Mouse (Mus musculus) forebrain, embryonic 12.5 days (tissue): ENCODE results near the gene Ccdc12. TPM values are rescaled to one million over a fixed set of nuclear protein-coding genes. Genes with fewer than 3 reads are reported as not detected.

Source experiments
- ATAC-seq: fragments of 200-750 bp; cut with Nextera tagmentation; 2 replicates; pipeline ENCODE4 v1.8.0; 2017; ENCODE audit warnings: moderate TSS enrichment; ENCODE audit not compliant: low FRiP score
- H3K27ac ChIP-seq: fragments of 300-500 bp; sonication (generic); 2 replicates; pipeline ENCODE4 v1.5.1; 2016; ENCODE audit warnings: mild to moderate bottlenecking
- H3K27me3 ChIP-seq: fragments of 300-500 bp; sonication (generic); 2 replicates; pipeline ENCODE4 v1.6.1; 2016; ENCODE audit warnings: mild to moderate bottlenecking
- H3K36me3 ChIP-seq: fragments of 300-500 bp; sonication (generic); replicated peaks from 2 replicates; pipeline ENCODE4 v1.6.1; 2016; ENCODE audit warnings: mild to moderate bottlenecking
- H3K4me1 ChIP-seq: fragments of 300-500 bp; sonication (generic); 2 replicates; pipeline ENCODE4 v1.6.1; 2016
- H3K4me2 ChIP-seq: fragments of 300-500 bp; sonication (generic); 2 replicates; pipeline ENCODE4 v1.6.1; 2016; ENCODE audit warnings: mild to moderate bottlenecking, moderate library complexity
- H3K4me3 ChIP-seq: fragments of 300-500 bp; sonication (generic); replicated peaks from 2 replicates; pipeline ENCODE4 v1.5.1; 2016; ENCODE audit warnings: mild to moderate bottlenecking
- H3K9ac ChIP-seq: fragments of 300-500 bp; sonication (generic); 2 replicates; pipeline ENCODE4 v1.6.1; 2016; ENCODE audit warnings: mild to moderate bottlenecking
- H3K9me3 ChIP-seq: fragments of 300-500 bp; sonication (generic); 2 replicates; pipeline ENCODE4 v1.6.1; 2016
- WGBS: fragments of 180-500 bp; shearing (Covaris S2); methylation state at CpG from one replicate; pipeline ENCODE4 v1.1.7; 2016; 5-methylcytosine and 5-hydroxymethylcytosine counted together
- polyA plus RNA-seq: library from polyadenylated mRNA; unstranded; fragments of >200 nt; fragmentation: Nextera tagmentation; extraction: Ambion mirVana; gene quantifications from 2 replicates; pipeline ENCODE4 v1.2.1, GENCODE M21; 2016

Gene Ccdc12
- polyA plus RNA-seq, 1 experiment from 2014 or later: 143 TPM

DNA sequence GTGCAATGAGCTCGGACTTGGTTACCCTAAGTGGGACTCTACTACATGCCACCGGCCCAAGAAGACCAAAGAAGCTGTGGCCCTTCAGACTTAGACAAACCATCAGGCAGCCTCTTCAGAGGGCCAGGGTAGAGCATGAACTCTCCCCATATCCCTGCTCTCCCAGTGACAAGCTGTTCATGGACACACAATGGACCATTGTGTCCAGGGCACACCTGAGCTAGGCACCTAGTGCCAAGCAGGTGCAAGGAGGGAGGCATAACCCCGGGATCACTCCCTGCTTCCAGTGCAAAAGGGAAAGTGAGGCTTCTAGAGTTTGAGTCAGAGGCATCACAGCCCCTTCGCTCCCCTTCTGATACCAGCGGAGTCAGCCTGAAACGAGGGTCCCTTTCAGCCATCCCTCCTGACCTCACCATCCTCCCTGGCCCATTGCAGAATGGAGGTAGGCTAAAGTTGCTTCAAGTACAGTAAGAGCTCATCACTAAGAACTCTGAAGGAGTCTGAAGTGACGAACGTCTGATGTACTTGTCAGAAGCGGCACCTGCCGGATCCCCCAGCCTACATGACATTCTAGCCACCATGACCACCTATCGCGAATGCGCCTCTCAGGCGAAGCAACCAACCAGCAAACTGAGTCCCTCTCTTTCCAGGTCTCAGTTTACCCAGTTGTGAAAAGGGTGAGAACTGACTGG is 3.2 kb upstream of the Ccdc12 start:
- Histone ChIP-seq H3K9me3 (no peaks in the 10 kb centered on the region), H3K9ac (peak overlapping the region; percentile 68), H3K27ac (no peak overlapping the region), H3K4me3 (peak overlapping the region; percentile 71), H3K36me3 (no peaks in the 10 kb centered on the region), H3K4me2 (peak overlapping the region; percentile 98), H3K27me3 (peaks cover 30% of the 10 kb centered on the region), H3K4me1 (peaks cover 56% of the 10 kb centered on the region)
- ATAC-seq: no peak
- WGBS: 20% methylated on average over 14 of the region's 14 CpGs

DNA sequence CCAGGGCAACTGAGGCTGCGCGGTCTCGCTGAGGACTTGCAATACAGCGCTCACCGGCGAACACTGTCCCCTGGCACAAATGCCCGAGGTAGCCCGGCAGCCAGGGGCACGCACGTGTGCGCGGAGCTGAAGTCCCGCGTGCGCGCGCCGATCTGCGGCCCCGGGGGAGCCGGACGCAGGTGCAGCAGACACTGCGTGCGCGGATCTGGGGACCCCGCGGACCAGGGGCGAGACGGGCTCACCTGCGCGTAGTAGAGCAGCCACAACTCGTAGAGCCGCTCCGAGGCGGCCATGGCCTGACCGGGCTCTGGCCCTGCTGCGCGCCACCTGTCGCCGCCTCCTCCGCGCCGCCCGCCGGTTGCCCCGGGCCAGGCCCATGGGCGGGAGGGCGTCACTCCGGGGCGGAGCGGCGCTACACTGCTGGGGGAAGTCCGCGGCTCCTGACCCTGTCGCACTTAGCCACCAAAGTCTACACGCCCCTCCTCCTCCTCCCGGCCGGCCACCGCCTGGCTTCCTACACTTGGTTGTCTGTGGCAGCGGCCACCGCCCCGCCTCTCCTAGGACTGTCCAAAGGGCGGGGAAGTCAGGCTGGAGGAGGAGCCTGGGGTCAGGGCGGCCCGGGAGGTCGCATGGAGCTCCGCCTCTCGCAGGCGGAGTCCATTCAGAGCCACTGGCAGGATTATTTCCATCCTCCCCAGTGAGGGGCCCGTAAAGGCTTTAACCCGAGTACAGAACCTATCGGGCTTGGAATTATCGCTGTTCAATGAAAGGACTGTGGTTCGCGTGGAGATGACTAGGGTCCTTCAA is 2.4 kb upstream of the Ccdc12 start, which contains the start of gene Nbeal2:
TSS of gene Nbeal2 (minus strand) at position 507 of the 807 bp plus-strand sequence.
- H3K9ac ChIP-seq: peak within 1 kb of the TSS; percentile 68
- WGBS: under 1% methylated on average over 73 of the region's 75 CpGs
- H3K9me3 ChIP-seq: no peaks in the 10 kb centered on the region
- peak within 1 kb of the TSS; percentile 71 for H3K4me3 ChIP-seq
- peak within 1 kb of the TSS; percentile 63 for H3K27ac ChIP-seq
- H3K4me2 ChIP-seq: peak within 1 kb of the TSS; percentile 98
- peak; percentile 56 for ATAC-seq
- no peaks in the 10 kb centered on the region for H3K36me3 ChIP-seq
- peaks cover 56% of the 10 kb centered on the region for H3K4me1 ChIP-seq
- peaks cover 30% of the 10 kb centered on the region for H3K27me3 ChIP-seq

- Histone ChIP-seq H3K4me3 (peak overlapping the region; percentile 71; the same call in 1 of the 2 replicates), H3K9me3 (no peaks in the 10 kb centered on the region), H3K27ac (peak overlapping the region; percentile 15; the same call in 1 of the 2 replicates), H3K4me1 (peaks cover 48% of the 10 kb centered on the region), H3K9ac (no peak overlapping the region), H3K4me2 (peak overlapping the region; percentile 98), H3K27me3 (peaks cover 30% of the 10 kb centered on the region), H3K36me3 (0 out of 2 replicates have a peak, but pooled peaks cover 5% of the 10 kb centered on the region)
- ATAC-seq: no peak
- WGBS: 82% methylated on average over 19 of the region's 19 CpGs
These were observed 1.3 kb upstream of the Ccdc12 start for GRCm38 (mm10) chr9:110654726-110655650.

- Histone ChIP-seq H3K9ac (peak overlapping the region; percentile 79; the same call in 1 of the 2 replicates), H3K27ac (peak overlapping the region; percentile 91), H3K4me3 (peak overlapping the region; percentile 64), H3K4me1 (peaks cover 42% of the 10 kb centered on the region), H3K4me2 (peak overlapping the region; percentile 73), H3K27me3 (peaks cover 30% of the 10 kb centered on the region), H3K36me3 (0 out of 2 replicates have a peak, but pooled peaks cover 5% of the 10 kb centered on the region), H3K9me3 (no peaks in the 10 kb centered on the region)
- 84% methylated on average over 10 of the region's 10 CpGs for WGBS
- ATAC-seq: no peak
These were observed 674 bp upstream of the Ccdc12 start for GRCm38 (mm10) chr9:110655651-110656007.

- peak overlapping the region; percentile 73 for H3K4me2 ChIP-seq
- H3K27me3 ChIP-seq: peaks cover 13% of the 10 kb centered on the region
- H3K9ac ChIP-seq: peak overlapping the region; percentile 79; the same call in 1 of the 2 replicates
- peak overlapping the region; percentile 64 for H3K4me3 ChIP-seq
- 0 out of 2 replicates have a peak, but pooled peaks cover 5% of the 10 kb centered on the region for H3K36me3 ChIP-seq
- peaks cover 42% of the 10 kb centered on the region for H3K4me1 ChIP-seq
- no peak overlapping the region for H3K27ac ChIP-seq
- WGBS: 83% methylated on average over 13 of the region's 13 CpGs
- no peak for ATAC-seq
- H3K9me3 ChIP-seq: no peaks in the 10 kb centered on the region
These were observed 1.3 kb downstream of the Ccdc12 start for GRCm38 (mm10) chr9:110657474-110658078.

DNA sequence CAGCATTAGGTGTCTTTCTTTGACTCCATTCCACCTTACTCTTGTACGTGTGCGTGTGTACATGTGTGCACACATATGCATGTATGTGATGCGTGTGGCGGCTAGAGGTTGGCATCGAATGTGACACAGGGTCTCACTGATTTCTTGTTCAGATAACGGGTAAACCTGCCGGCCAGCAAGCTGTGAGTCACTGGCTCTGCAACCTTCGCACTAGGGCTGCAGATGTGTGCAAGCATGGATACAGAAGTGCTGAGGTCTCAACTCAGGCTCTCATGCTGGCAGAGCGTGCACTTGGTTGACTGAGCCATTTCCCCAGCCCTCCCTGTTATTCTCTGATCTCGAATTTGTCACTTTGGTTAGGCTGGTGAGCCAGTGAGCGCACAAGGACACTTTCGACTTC is 3.2 kb downstream of the Ccdc12 start:
- Histone ChIP-seq H3K27me3 (no peaks in the 10 kb centered on the region), H3K9me3 (no peaks in the 10 kb centered on the region), H3K27ac (no peak overlapping the region), H3K4me2 (no peak overlapping the region), H3K4me1 (peaks cover 26% of the 10 kb centered on the region), H3K4me3 (no peak overlapping the region), H3K9ac (no peak overlapping the region), H3K36me3 (0 out of 2 replicates have a peak, but pooled peaks cover 5% of the 10 kb centered on the region)
- no peak for ATAC-seq
- WGBS: 94% methylated on average over 12 of the region's 12 CpGs

DNA sequence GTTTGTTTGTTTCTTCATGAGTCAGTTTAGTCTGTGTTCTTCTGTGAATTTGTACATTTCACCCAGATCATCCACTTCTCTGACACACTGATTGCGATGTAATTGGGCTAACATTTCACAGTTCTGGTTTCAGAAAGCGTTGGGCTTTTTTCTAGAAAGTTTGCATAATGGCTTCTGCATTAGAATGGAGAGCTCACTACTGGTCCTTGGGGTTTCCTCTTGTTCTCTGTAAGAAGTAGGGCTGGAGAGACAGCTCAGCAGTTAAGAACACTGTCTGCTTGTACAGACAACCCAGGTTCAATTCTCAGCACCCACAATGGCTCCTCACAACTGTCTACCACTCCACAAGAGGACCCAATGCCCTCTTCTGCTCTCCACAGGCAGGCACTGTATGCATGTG is 3.9 kb downstream of the Ccdc12 start:
- WGBS: 85% methylated on average over 2 of the region's 2 CpGs
- H3K9me3 ChIP-seq: no peaks in the 10 kb centered on the region
- H3K4me3 ChIP-seq: no peak overlapping the region
- H3K9ac ChIP-seq: no peak overlapping the region
- no peak for ATAC-seq
- H3K27me3 ChIP-seq: no peaks in the 10 kb centered on the region
- H3K4me2 ChIP-seq: no peak overlapping the region
- no peak overlapping the region for H3K27ac ChIP-seq
- 0 out of 2 replicates have a peak, but pooled peaks cover 5% of the 10 kb centered on the region for H3K36me3 ChIP-seq
- peaks cover 19% of the 10 kb centered on the region for H3K4me1 ChIP-seq

DNA sequence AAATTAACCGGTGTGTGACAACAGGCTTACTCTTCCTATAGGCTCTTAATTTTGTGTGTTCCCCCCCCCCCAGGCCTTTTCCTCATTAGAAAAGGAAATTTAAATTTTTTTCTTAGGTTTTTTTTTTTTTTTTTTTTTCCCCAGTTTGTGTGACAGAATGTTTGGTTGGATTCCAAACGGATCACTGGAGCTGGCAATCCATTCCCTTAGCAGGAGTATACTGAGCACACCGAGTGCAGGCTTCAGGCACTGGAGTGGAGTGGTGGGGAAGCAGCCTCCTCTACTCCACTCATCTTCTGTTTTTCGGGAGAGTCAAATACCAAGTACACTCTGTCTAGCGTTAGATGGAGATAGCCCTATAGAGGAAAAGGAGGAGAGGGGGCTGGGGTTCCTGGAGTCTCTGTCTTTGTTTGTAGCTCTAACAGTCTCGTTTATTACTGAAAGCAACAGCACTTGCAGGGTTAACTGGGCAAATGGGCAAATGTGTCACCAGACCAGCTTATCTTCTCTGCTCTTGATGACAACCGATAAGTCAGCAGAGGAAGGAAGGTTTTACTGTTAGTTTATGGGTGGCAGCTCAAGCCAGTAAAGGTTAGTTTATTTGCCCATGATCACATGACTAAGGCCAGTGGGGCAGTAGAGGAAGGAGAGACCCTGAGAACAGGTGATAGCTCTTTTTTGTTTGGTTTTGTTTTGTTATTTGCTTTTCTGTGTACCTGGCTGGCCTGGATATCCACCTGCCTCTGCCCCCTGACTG is 4.7 kb downstream of the Ccdc12 start:
- no peak overlapping the region for H3K4me3 ChIP-seq
- H3K4me1 ChIP-seq: peaks cover 16% of the 10 kb centered on the region
- H3K9ac ChIP-seq: no peak overlapping the region
- H3K27ac ChIP-seq: no peak overlapping the region
- no peaks in the 10 kb centered on the region for H3K27me3 ChIP-seq
- 88% methylated on average over 7 of the region's 7 CpGs for WGBS
- no peak overlapping the region for H3K4me2 ChIP-seq
- 0 out of 2 replicates have a peak, but pooled peaks cover 5% of the 10 kb centered on the region for H3K36me3 ChIP-seq
- H3K9me3 ChIP-seq: no peaks in the 10 kb centered on the region
- ATAC-seq: no peak

GRCm38 (mm10) chr9:110662844-110663243 is 6.5 kb downstream of the Ccdc12 start:
- Histone ChIP-seq H3K27me3 (no peaks in the 10 kb centered on the region), H3K9ac (no peak overlapping the region), H3K9me3 (no peaks in the 10 kb centered on the region), H3K27ac (no peak overlapping the region), H3K4me3 (no peak overlapping the region), H3K4me2 (no peak overlapping the region), H3K4me1 (peaks cover 20% of the 10 kb centered on the region), H3K36me3 (0 out of 2 replicates have a peak, but pooled peaks cover 5% of the 10 kb centered on the region)
- WGBS: 90% methylated on average over 1 of the region's 1 CpGs
- no peak for ATAC-seq

GRCm38 (mm10) chr9:110665912-110666311 is 9.6 kb downstream of the Ccdc12 start:
- Histone ChIP-seq H3K9ac (no peak overlapping the region), H3K4me2 (no peak overlapping the region), H3K4me1 (peaks cover 18% of the 10 kb centered on the region), H3K9me3 (no peaks in the 10 kb centered on the region), H3K27ac (peak overlapping the region; percentile 62; the same call in 1 of the 2 replicates), H3K36me3 (no peaks in the 10 kb centered on the region), H3K27me3 (no peaks in the 10 kb centered on the region), H3K4me3 (no peak overlapping the region)
- ATAC-seq: 0 out of 2 replicates have a peak, but pooled peaks have one; percentile 36
- 19% methylated on average over 4 of the region's 4 CpGs for WGBS

- Histone ChIP-seq H3K4me2 (no peak overlapping the region), H3K36me3 (no peaks in the 10 kb centered on the region), H3K27me3 (no peaks in the 10 kb centered on the region), H3K9me3 (no peaks in the 10 kb centered on the region), H3K27ac (peak overlapping the region; percentile 10; the same call in 1 of the 2 replicates), H3K4me3 (no peak overlapping the region), H3K9ac (no peak overlapping the region), H3K4me1 (peaks cover 18% of the 10 kb centered on the region)
- WGBS: 44% methylated on average over 8 of the region's 8 CpGs
- ATAC-seq: no peak
These were observed 10.1 kb downstream of the Ccdc12 start for GRCm38 (mm10) chr9:110666374-110666773.
